Mouse (Mus musculus): ENCODE results near the gene Ugt1a6b. TPM values are rescaled to one million over a fixed set of nuclear protein-coding genes. Genes with fewer than 3 reads are reported as not detected.
"Not testable (repeated sequence)": the region's sequence is repeated elsewhere in the genome, so short reads cannot be mapped to it uniquely, and the experiment has no call there.

Ugt1a6b gene
- polyA plus RNA-seq, 1 experiment from 2014 or later, result 0.67 TPM

- H3K9me3 ChIP-seq (replicated peaks), result peaks cover 36% of the 10 kb centered on the region
- no peak for ATAC-seq
- H3K4me3 ChIP-seq, result no peak overlapping the region
- no peak overlapping the region for H3K4me2 ChIP-seq
- 40% methylated on average over 4 of the region's 4 CpGs for WGBS (ENCODE audit: insufficient replicate concordance)
- no peak overlapping the region for H3K27ac ChIP-seq
- H3K36me3 ChIP-seq, result no peaks in the 10 kb centered on the region
- H3K4me1 ChIP-seq, result no peaks in the 10 kb centered on the region
- H3K27me3 ChIP-seq (replicated peaks), result no peaks in the 10 kb centered on the region
- H3K9ac ChIP-seq, result no peak overlapping the region
Observed at GRCm38 (mm10) chr1:88218591-88218990, 115.5 kb downstream of the Ugt1a6b start.

GRCm38 (mm10) chr1:88219054-88219453, 116.0 kb downstream of the Ugt1a6b start:
- no peaks in the 10 kb centered on the region for H3K4me1 ChIP-seq
- no peak for ATAC-seq
- WGBS (ENCODE audit: insufficient replicate concordance), result 15% methylated on average over 1 of the region's 1 CpGs

GRCm38 (mm10) chr1:88220336-88220735, 117.3 kb downstream of the Ugt1a6b start:
- ATAC-seq, result no peak
- Histone ChIP-seq H3K4me3 (no peak overlapping the region), H3K4me2 (no peak overlapping the region), H3K9me3 (replicated peaks) (peaks cover 21% of the 10 kb centered on the region), H3K27ac (no peak overlapping the region), H3K36me3 (no peaks in the 10 kb centered on the region), H3K4me1 (no peaks in the 10 kb centered on the region), H3K9ac (no peak overlapping the region), H3K27me3 (replicated peaks) (no peaks in the 10 kb centered on the region)

More at GRCm38 (mm10) chr1:88219054-88219453, 116.0 kb downstream of the Ugt1a6b start:
- H3K9me3 ChIP-seq (replicated peaks), result peaks cover 31% of the 10 kb centered on the region
- no peak overlapping the region for H3K9ac ChIP-seq
- H3K4me3 ChIP-seq, result no peak overlapping the region
- H3K27ac ChIP-seq, result no peak overlapping the region
- H3K36me3 ChIP-seq, result no peaks in the 10 kb centered on the region
- no peak overlapping the region for H3K4me2 ChIP-seq
- no peaks in the 10 kb centered on the region for H3K27me3 ChIP-seq (replicated peaks)

DNA sequence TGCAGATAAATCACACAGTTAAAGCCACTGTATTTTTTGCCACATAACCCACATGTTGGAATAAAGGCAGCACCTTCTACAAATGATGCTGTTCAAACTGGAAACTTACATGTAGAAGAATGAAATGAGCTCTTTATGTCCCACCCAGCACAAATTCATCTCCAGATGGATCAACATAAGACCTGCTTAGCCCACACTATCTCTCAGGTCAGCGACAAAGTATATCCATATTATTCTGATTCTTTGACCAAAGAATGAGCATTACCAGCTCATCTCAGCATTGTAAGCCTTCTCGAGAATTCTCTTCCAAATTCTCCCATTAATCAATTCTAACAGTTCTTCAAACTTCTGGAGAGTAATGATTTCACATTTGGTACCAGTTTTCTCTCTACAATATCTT, 119.2 kb downstream of the Ugt1a6b start:
- 38% methylated on average over 2 of the region's 2 CpGs for WGBS (ENCODE audit: insufficient replicate concordance)
- H3K9ac ChIP-seq, result no peak overlapping the region
- ATAC-seq, result no peak
- H3K27me3 ChIP-seq (replicated peaks), result no peaks in the 10 kb centered on the region
- H3K27ac ChIP-seq, result no peak overlapping the region
- H3K4me3 ChIP-seq, result no peak overlapping the region
- H3K9me3 ChIP-seq (replicated peaks), result peaks cover 22% of the 10 kb centered on the region
- H3K4me1 ChIP-seq, result no peaks in the 10 kb centered on the region
- no peaks in the 10 kb centered on the region for H3K36me3 ChIP-seq
- no peak overlapping the region for H3K4me2 ChIP-seq

GRCm38 (mm10) chr1:88223011-88223515, 120.0 kb downstream of the Ugt1a6b start:
- not testable (repeated sequence) for H3K4me3 ChIP-seq; H3K4me2 ChIP-seq; H3K36me3 ChIP-seq; ATAC-seq; H3K4me1 ChIP-seq; H3K27me3 ChIP-seq (replicated peaks); H3K9ac ChIP-seq; H3K27ac ChIP-seq
- peaks cover 24% of the 10 kb centered on the region for H3K9me3 ChIP-seq (replicated peaks)

DNA sequence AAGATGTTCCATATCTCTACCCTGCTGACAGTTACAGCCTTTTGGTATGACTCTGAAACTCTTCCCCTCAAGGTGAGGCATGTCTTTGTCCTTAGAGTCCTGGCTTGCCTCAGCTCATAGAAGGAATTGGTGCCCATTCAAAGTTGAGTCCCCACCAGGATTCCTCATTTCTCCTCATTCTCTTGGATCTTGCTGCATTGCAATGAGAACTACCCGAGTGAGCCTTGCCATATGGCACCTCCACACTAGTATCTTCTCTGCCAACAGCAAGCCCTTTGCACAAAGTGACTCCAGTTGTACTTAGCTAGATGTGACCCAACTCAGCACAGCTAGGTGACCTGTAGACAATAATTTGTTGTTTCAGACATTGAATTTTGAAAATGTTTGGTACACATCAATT, 120.5 kb downstream of the Ugt1a6b start:
- 28% methylated on average over 1 of the region's 1 CpGs for WGBS (ENCODE audit: insufficient replicate concordance)
- H3K9me3 ChIP-seq (replicated peaks), result peaks cover 28% of the 10 kb centered on the region
- no peaks in the 10 kb centered on the region for H3K36me3 ChIP-seq
- H3K27ac ChIP-seq, result no peak overlapping the region
- no peak overlapping the region for H3K4me3 ChIP-seq
- ATAC-seq, result no peak
- no peak overlapping the region for H3K9ac ChIP-seq
- no peaks in the 10 kb centered on the region for H3K4me1 ChIP-seq
- no peak overlapping the region for H3K4me2 ChIP-seq
- H3K27me3 ChIP-seq (replicated peaks), result no peaks in the 10 kb centered on the region

- H3K9ac ChIP-seq, result no peak overlapping the region
- H3K27ac ChIP-seq, result no peak overlapping the region
- H3K9me3 ChIP-seq (replicated peaks), result peaks cover 32% of the 10 kb centered on the region
- no peak overlapping the region for H3K4me2 ChIP-seq
- no peak for ATAC-seq
- H3K27me3 ChIP-seq (replicated peaks), result no peaks in the 10 kb centered on the region
- H3K36me3 ChIP-seq, result no peaks in the 10 kb centered on the region
- H3K4me3 ChIP-seq, result no peak overlapping the region
- no peaks in the 10 kb centered on the region for H3K4me1 ChIP-seq
- 48% methylated on average over 2 of the region's 2 CpGs for WGBS (ENCODE audit: insufficient replicate concordance)
Observed at GRCm38 (mm10) chr1:88224029-88224776, 121.2 kb downstream of the Ugt1a6b start.

- H3K9me3 ChIP-seq (replicated peaks), result peaks cover 42% of the 10 kb centered on the region
Observed at GRCm38 (mm10) chr1:88225301-88225700, 122.2 kb downstream of the Ugt1a6b start.

DNA sequence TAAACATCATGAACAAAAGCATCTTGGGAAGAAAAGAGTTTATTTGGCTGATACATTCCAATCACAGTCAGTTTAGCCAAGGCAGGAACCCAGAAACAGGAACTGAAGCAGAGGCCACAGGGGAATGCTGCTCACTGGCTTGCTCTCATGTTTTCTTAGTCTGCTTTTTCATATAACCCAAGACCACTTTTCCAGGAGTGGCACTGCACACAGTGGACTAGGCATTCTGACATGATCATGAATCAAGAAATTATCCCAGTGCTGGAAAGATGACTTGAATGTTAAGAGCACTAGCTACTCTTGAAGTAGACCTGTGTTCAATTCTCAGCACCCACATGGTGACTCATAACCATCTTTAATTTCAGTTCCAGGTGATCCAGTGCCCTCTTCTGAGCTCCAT, 122.7 kb downstream of the Ugt1a6b start:
- Histone ChIP-seq H3K27ac (no peak overlapping the region), H3K36me3 (no peaks in the 10 kb centered on the region), H3K9me3 (replicated peaks) (peaks cover 47% of the 10 kb centered on the region), H3K4me1 (no peaks in the 10 kb centered on the region), H3K27me3 (replicated peaks) (no peaks in the 10 kb centered on the region), H3K4me3 (no peak overlapping the region), H3K4me2 (no peak overlapping the region), H3K9ac (no peak overlapping the region)
- no peak for ATAC-seq

More at GRCm38 (mm10) chr1:88225301-88225700, 122.2 kb downstream of the Ugt1a6b start:
- ATAC-seq; H3K36me3 ChIP-seq; H3K4me2 ChIP-seq; H3K4me1 ChIP-seq; H3K27ac ChIP-seq; H3K9ac ChIP-seq; H3K4me3 ChIP-seq; H3K27me3 ChIP-seq (replicated peaks): not testable (repeated sequence)
- 21% methylated on average over 2 of the region's 2 CpGs for whole genome bisulfite sequencing (ENCODE audit: insufficient replicate concordance)

GRCm38 (mm10) chr1:88226670-88227379, 123.8 kb downstream of the Ugt1a6b start, which contains the start of gene Mroh2a:
TSS of gene Mroh2a (plus strand) at chr1:88226986.
- Histone ChIP-seq H3K27me3 (replicated peaks) (no peaks in the 10 kb centered on the region), H3K9ac (no peak within 1 kb of the TSS), H3K4me2 (no peak within 1 kb of the TSS), H3K27ac (no peak within 1 kb of the TSS), H3K4me1 (no peaks in the 10 kb centered on the region), H3K9me3 (replicated peaks) (peaks cover 58% of the 10 kb centered on the region), H3K36me3 (no peaks in the 10 kb centered on the region), H3K4me3 (no peak within 1 kb of the TSS)
- ATAC-seq, result no peak
- 35% methylated on average over 5 of the region's 5 CpGs for WGBS (ENCODE audit: insufficient replicate concordance)

DNA sequence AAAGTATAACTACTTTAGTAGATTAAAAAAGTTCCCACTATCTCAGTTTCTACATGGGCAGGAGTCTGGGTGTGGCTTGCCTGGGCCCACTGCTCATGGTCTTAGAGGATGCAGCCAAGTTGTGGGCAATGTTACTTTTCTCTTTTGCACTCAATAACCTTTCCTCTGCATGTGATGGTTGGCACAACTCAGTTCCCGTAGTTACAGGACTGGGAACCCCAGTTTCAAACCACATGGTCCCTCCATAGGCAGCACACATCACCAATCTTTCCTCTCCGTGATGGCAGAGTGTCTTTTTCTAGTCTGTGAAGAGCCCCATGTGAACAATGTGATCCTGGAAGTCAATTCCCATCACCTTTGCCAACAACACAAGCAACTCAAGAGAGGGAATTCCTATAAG, 124.4 kb downstream of the Ugt1a6b start:
- 41% methylated on average over 2 of the region's 2 CpGs for WGBS (ENCODE audit: insufficient replicate concordance)
- Histone ChIP-seq H3K9me3 (replicated peaks) (peaks cover 63% of the 10 kb centered on the region), H3K4me3 (no peak overlapping the region), H3K27ac (no peak overlapping the region), H3K9ac (no peak overlapping the region), H3K4me2 (no peak overlapping the region), H3K4me1 (no peaks in the 10 kb centered on the region), H3K36me3 (no peaks in the 10 kb centered on the region), H3K27me3 (replicated peaks) (no peaks in the 10 kb centered on the region)
- no peak for ATAC-seq

- H3K4me3 ChIP-seq, result no peak overlapping the region
- ATAC-seq, result no peak
- no peaks in the 10 kb centered on the region for H3K36me3 ChIP-seq
- H3K27me3 ChIP-seq (replicated peaks), result no peaks in the 10 kb centered on the region
- 60% methylated on average over 7 of the region's 7 CpGs for WGBS (ENCODE audit: insufficient replicate concordance)
- no peak overlapping the region for H3K9ac ChIP-seq
- no peak overlapping the region for H3K27ac ChIP-seq
- H3K9me3 ChIP-seq (replicated peaks), result peaks cover 70% of the 10 kb centered on the region
- no peak overlapping the region for H3K4me2 ChIP-seq
- H3K4me1 ChIP-seq, result no peaks in the 10 kb centered on the region
Observed at GRCm38 (mm10) chr1:88228121-88228520, 125.1 kb downstream of the Ugt1a6b start.

Data from liver, embryonic 12.5 days (tissue).